Mouse (Mus musculus) midbrain, embryonic 13.5 days (tissue): Measurements from ENCODE around the gene Ncoa1. TPM values are rescaled to one million over a fixed set of nuclear protein-coding genes. Genes with fewer than 3 reads are reported as not detected.
"Not testable (repeated sequence)": the region's sequence is repeated elsewhere in the genome, so short reads cannot be mapped to it uniquely, and the experiment has no call there.

Experiments used
- ATAC-seq: fragments of 200-750 bp; cut with Nextera tagmentation; 2 replicates; pipeline ENCODE4 v1.8.0; 2017; ENCODE audit warnings: mild to moderate bottlenecking, moderate TSS enrichment, moderate library complexity
- H3K27ac ChIP-seq: fragments of 300-500 bp; sonication (generic); 2 replicates; pipeline ENCODE4 v1.5.1; 2015; ENCODE audit warnings: inconsistent platforms, mild to moderate bottlenecking, moderate library complexity
- H3K27me3 ChIP-seq: fragments of 300-500 bp; sonication (generic); 2 replicates; pipeline ENCODE4 v1.6.1; 2015; ENCODE audit warnings: mild to moderate bottlenecking, inconsistent platforms
- H3K36me3 ChIP-seq: fragments of 300-500 bp; sonication (generic); 2 replicates; pipeline ENCODE4 v1.6.1; 2015; ENCODE audit warnings: mild to moderate bottlenecking, inconsistent platforms
- H3K4me1 ChIP-seq: fragments of 300-500 bp; sonication (generic); replicated peaks from 2 replicates; pipeline ENCODE4 v1.6.1; 2015; ENCODE audit warnings: inconsistent platforms
- H3K4me2 ChIP-seq: fragments of 300-500 bp; sonication (generic); replicated peaks from 2 replicates; pipeline ENCODE4 v1.6.1; 2015; ENCODE audit warnings: moderate library complexity, mild to moderate bottlenecking, inconsistent platforms
- H3K4me3 ChIP-seq: fragments of 300-500 bp; sonication (generic); replicated peaks from 2 replicates; pipeline ENCODE4 v1.5.1; 2015; ENCODE audit warnings: mild to moderate bottlenecking, inconsistent platforms
- H3K9ac ChIP-seq: fragments of 300-500 bp; sonication (generic); replicated peaks from 2 replicates; pipeline ENCODE4 v1.6.1; 2015; ENCODE audit warnings: mild to moderate bottlenecking, inconsistent platforms
- H3K9me3 ChIP-seq: fragments of 300-500 bp; sonication (generic); 2 replicates; pipeline ENCODE4 v1.6.1; 2016; ENCODE audit warnings: mild to moderate bottlenecking, inconsistent platforms
- whole genome bisulfite sequencing: fragments of 180-500 bp; shearing (Covaris S2); methylation state at CpG from one replicate; pipeline ENCODE4 v1.1.7; 2015; 5-methylcytosine and 5-hydroxymethylcytosine counted together
- polyA plus RNA-seq: library from polyadenylated mRNA; unstranded; fragments of >200 nt; fragmentation: Nextera tagmentation; extraction: Ambion mirVana; gene quantifications from 2 replicates; pipeline ENCODE4 v1.2.1, GENCODE M21; 2015

Ncoa1 gene
- polyA plus RNA-seq, 1 experiment from 2014 or later = 9.2 TPM

DNA sequence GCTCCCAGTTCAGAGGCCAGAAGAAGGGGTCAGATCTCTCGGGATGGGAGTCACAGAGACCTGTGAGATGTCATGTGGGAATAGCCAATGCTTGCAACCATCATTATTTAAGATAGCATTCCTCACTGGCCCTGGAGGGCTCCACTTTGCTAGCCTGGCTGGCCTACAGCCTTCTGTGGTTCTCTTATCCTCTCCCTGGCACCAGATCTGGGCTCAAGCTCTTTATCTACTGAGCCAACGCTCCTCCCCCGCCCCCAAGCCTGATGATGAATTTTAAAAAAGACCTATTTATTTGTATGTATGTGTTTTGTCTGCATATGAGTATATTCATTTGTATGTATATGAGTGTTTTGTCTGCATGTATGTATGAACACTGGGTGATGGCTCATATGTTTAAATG, 197.1 kb downstream of the Ncoa1 start:
- 96% methylated on average over 3 of the region's 3 CpGs for WGBS
- no peak for ATAC-seq
- no peak overlapping the region for H3K27ac ChIP-seq

DNA sequence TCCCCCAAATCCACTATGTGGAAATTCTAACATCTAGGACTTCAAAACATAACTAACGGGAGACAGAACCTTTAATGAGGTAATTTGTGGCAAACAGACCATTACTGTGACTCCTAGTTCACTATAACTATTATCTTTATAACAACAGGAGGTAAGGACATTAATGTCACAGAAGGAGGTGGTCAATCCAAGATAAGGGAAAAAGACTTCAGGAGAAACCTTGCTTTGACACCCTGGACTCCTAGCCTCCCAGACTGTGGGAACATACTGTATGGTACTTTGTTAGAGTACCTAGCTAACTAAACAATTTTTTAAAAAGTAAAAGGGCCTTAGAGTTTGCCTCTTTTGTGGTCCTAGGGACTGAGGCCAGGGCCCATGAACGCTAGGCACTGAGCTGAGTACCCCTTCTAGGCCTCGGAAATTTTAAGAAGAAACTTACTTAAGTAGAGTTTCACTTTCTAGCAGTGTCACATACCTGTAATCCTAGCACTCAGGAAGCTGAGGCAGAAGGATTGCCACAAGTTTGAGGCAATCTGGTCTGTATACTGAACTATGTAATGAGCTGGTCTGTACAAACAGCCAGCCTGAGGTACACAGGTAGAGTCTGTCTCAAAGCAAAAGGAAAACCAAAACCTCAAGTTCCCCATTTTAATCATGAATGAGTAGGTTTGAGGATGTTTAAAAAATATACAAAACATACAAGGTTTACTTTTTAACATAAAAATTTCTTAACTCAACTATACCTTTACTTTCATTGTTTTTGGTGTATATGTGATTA, 197.8 kb downstream of the Ncoa1 start:
- WGBS = 96% methylated on average over 3 of the region's 3 CpGs
- Histone ChIP-seq H3K4me1 (no peaks in the 10 kb centered on the region), H3K9me3 (no peaks in the 10 kb centered on the region), H3K4me2 (no peak overlapping the region), H3K36me3 (peaks cover 20% of the 10 kb centered on the region), H3K9ac (no peak overlapping the region), H3K27ac (no peak overlapping the region), H3K27me3 (no peaks in the 10 kb centered on the region), H3K4me3 (no peak overlapping the region)
- ATAC-seq = no peak

More for the DNA sequence above, 197.1 kb downstream of the Ncoa1 start:
- no peak overlapping the region for H3K4me2 ChIP-seq
- H3K4me3 ChIP-seq = no peak overlapping the region
- no peaks in the 10 kb centered on the region for H3K9me3 ChIP-seq
- no peaks in the 10 kb centered on the region for H3K4me1 ChIP-seq
- H3K9ac ChIP-seq = no peak overlapping the region
- no peaks in the 10 kb centered on the region for H3K27me3 ChIP-seq
- peaks cover 14% of the 10 kb centered on the region for H3K36me3 ChIP-seq

DNA sequence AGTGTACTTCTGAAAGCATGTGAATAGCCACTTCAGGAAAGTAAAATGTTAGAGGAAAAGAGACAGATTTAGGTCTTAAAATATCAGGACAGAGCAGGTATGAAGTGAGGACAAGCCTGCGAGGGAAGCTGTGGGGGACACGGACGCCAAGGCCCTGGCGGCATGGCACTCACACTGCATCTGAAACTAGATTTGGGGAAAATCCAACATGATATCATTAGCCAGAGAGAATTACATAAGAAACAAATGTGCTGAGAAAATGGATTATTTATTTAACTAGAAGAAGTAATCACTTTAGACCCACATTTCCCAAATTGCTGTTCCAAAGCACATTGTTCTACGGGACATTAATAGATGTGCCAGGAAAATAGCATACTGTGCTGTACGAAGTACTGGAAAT, 205.9 kb downstream of the Ncoa1 start:
- Histone ChIP-seq H3K36me3 (peaks cover 65% of the 10 kb centered on the region), H3K4me1 (no peaks in the 10 kb centered on the region), H3K4me3 (no peak overlapping the region), H3K4me2 (no peak overlapping the region), H3K27ac (no peak overlapping the region), H3K9me3 (0 out of 2 replicates have a peak, but pooled peaks cover 3% of the 10 kb centered on the region), H3K27me3 (no peaks in the 10 kb centered on the region), H3K9ac (no peak overlapping the region)
- no peak for ATAC-seq
- WGBS = 91% methylated on average over 6 of the region's 6 CpGs

DNA sequence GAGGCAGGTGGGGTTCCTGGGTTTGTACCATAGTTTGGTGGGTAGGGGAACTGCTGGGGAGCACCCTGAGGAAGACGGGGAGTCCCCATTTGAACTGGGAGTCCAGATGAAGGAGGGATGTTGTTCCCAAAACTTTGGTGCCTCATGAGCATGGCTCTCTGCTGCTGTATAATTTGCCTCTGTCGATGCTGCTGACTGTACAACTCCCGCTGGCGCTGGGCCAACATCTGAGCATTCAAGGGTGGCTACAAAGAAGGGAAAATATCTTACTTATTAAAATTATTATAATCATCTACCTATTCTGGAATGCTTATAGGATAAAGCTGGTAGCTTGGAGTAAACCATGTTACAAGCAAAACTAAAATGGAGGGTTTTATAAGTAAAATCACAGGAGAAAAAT, 209.2 kb downstream of the Ncoa1 start:
- H3K27ac ChIP-seq = no peak overlapping the region
- peaks cover 58% of the 10 kb centered on the region for H3K36me3 ChIP-seq

DNA sequence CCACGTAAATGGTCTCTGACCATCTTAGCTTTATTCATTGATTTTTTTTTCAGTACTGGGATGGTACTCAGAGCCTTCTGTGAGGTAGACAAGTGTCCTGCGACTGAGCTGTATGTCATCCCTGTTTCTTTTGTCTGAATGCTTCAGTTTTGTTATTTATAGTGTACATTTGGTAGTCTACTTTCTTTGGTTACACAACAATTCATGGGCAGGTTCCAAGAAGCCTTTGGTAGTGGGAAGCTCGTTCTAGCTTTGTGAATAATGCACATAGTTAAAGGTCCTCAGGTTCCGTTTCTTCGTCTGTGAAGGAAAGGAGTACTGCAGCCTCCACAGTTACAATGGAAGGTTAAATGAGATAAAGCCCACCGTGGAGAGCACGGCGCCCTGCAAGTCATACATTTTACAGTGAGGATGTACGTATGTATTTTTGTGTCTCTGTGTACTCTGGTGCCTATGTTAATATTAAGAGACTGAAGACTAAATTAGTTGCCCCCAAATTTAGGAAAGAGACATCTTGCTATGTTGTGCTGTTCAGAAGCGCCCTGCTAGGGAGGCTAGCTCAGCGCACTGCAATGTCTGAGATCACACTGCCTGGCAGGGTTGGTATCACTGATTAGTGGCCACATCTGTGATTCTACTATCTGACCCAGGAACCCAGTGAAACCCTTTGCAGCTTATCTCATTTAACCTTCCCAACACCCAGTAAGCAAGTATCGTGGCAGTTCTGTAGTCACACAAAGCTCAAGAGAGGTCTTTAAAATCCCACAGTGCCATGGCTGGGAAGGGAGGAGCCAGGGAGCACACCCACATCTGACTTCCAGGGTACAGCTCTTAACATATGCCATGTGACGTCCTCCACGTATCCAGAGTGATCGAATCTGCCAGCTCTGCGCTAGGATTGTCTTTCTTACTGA, 224.0 kb downstream of the Ncoa1 start:
- Histone ChIP-seq H3K4me3 (no peak overlapping the region), H3K9me3 (no peaks in the 10 kb centered on the region), H3K4me2 (no peak overlapping the region), H3K27ac (no peak overlapping the region), H3K27me3 (no peaks in the 10 kb centered on the region), H3K4me1 (no peaks in the 10 kb centered on the region), H3K36me3 (peaks cover 46% of the 10 kb centered on the region), H3K9ac (no peak overlapping the region)
- ATAC-seq = no peak
- 92% methylated on average over 16 of the region's 16 CpGs for WGBS

More for the DNA sequence above, 209.2 kb downstream of the Ncoa1 start:
- 0 out of 2 replicates have a peak, but pooled peaks cover 3% of the 10 kb centered on the region for H3K9me3 ChIP-seq
- no peak overlapping the region for H3K4me3 ChIP-seq
- H3K4me2 ChIP-seq = no peak overlapping the region
- no peaks in the 10 kb centered on the region for H3K4me1 ChIP-seq
- 94% methylated on average over 4 of the region's 4 CpGs for WGBS
- ATAC-seq = no peak
- no peaks in the 10 kb centered on the region for H3K27me3 ChIP-seq
- H3K9ac ChIP-seq = no peak overlapping the region

DNA sequence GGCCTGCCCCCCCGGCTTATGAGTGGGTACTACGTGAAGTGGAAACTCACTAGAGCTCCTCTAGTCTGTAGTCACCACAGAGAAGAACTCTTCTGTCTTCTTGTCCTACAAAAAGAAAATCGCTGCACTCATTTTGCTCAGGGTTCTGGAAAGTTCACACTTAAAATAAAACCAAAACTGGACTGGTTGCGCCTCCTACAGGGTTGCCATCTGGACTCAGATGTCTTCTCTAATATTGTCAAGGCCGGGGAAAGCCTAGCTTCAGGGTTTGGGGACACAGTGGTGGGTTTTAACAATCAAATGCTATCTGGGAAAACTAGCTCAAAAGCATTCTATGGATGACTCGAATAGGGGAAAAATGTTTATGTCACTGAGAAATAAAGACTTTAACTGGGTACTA, 227.2 kb downstream of the Ncoa1 start:
- H3K4me3 ChIP-seq = no peak overlapping the region
- no peak overlapping the region for H3K4me2 ChIP-seq
- H3K27ac ChIP-seq = no peak overlapping the region
- H3K36me3 ChIP-seq = peaks cover 39% of the 10 kb centered on the region
- H3K9ac ChIP-seq = no peak overlapping the region
- H3K27me3 ChIP-seq = no peaks in the 10 kb centered on the region
- 85% methylated on average over 6 of the region's 6 CpGs for WGBS
- no peaks in the 10 kb centered on the region for H3K4me1 ChIP-seq
- no peaks in the 10 kb centered on the region for H3K9me3 ChIP-seq
- ATAC-seq = no peak

DNA sequence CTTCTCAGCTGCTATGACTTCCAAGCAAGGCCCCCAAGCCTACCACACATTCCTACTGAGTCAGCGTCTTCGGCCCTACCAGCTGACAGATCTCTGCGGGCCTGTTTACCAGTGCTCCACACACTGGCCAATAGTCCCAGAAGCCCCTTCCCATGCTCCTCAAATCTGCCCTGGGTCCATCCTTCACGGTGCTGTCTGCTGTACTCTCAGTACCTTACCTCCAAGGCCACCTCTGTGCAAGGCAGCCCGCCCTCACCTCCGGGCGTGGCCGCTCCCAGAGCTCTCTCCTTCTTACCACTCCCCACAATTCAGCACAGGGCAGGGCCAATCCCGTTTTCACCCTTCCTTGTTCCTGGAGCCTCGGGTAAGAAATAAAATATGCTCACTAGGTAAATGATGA, 231.2 kb downstream of the Ncoa1 start:
- ATAC-seq = 0 out of 2 replicates have a peak, but pooled peaks have one; percentile 14
- Histone ChIP-seq H3K36me3 (peaks cover 16% of the 10 kb centered on the region), H3K4me2 (no peak overlapping the region), H3K4me3 (no peak overlapping the region), H3K9ac (no peak overlapping the region), H3K27me3 (no peaks in the 10 kb centered on the region), H3K9me3 (no peaks in the 10 kb centered on the region), H3K4me1 (no peaks in the 10 kb centered on the region), H3K27ac (no peak overlapping the region)
- 85% methylated on average over 10 of the region's 10 CpGs for WGBS

DNA sequence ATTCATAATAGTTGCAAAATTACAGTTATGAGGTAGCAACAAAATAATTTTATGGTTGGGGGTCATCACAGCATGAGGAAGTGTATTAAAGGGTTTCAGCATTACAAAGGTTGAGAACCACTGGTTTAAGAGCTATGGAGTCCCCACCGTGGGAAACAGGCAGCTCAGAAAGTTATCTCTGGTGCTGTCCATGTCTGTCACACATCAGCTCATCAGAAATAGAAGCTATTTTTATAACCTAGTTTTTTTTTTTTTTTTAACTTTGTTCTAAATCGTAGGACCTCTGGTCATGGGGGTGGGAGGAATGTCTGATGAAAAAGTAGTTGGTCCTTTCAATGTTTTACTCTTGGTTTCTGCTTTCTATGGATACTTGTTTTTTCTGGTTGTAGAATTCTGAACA, 233.2 kb downstream of the Ncoa1 start:
- no peaks in the 10 kb centered on the region for H3K9me3 ChIP-seq
- 79% methylated on average over 2 of the region's 2 CpGs for WGBS
- H3K4me2 ChIP-seq = no peak overlapping the region
- H3K4me3 ChIP-seq = no peak overlapping the region
- no peak for ATAC-seq
- H3K36me3 ChIP-seq = peaks cover 8% of the 10 kb centered on the region
- H3K27ac ChIP-seq = no peak overlapping the region
- no peaks in the 10 kb centered on the region for H3K27me3 ChIP-seq
- H3K4me1 ChIP-seq = no peaks in the 10 kb centered on the region
- no peak overlapping the region for H3K9ac ChIP-seq

DNA sequence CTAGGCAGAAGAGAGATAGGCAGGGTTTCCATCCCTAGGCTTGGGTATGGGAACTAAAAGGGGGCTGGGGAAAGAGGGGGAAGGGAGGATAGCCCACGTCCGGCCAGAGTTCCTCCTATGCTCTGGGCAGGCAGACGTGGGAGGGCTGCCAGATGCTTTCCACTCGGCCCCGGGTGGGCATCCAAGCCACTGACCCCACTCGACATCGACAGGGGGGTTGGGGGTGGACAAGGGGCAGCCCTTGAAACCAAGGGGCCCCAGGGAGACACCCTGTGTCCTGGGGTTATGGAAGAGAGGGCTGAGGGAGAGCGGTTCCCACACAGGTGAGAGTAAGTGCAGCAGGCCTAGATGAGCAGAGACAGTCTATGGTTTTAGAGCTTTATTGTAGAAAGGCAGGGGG, 236.7 kb downstream of the Ncoa1 start:
- not testable (repeated sequence) for H3K9ac ChIP-seq, H3K27me3 ChIP-seq, H3K27ac ChIP-seq, H3K4me1 ChIP-seq, H3K4me3 ChIP-seq, ATAC-seq, H3K9me3 ChIP-seq, H3K4me2 ChIP-seq
- H3K36me3 ChIP-seq = peaks cover 16% of the 10 kb centered on the region
- WGBS = 82% methylated on average over 8 of the region's 8 CpGs

DNA sequence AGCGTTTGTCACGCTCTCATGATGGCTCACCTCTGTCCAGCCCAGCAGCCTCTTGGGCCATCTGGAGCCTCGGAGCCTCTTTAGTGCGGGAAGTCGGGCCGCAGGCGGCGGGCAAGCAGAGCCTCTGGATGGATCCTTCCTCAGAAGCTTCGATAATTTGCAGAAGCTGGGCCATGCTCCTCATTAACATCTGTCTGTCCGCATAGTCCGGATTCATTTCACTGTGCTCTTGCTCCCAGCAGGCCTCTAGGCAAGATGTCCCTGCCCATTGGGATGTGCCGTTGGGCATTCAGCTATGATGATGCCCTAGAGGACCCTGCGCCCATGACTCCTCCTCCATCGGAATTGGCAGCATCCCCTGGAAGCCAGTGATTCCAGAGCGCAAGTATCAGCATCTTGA, 239.5 kb downstream of the Ncoa1 start:
- no peak overlapping the region for H3K9ac ChIP-seq
- H3K4me3 ChIP-seq = no peak overlapping the region
- peaks cover 14% of the 10 kb centered on the region for H3K4me1 ChIP-seq
- no peaks in the 10 kb centered on the region for H3K9me3 ChIP-seq
- 97% methylated on average over 15 of the region's 15 CpGs for WGBS
- H3K27me3 ChIP-seq = no peaks in the 10 kb centered on the region
- ATAC-seq = no peak
- peaks cover 16% of the 10 kb centered on the region for H3K36me3 ChIP-seq
- H3K27ac ChIP-seq = no peak overlapping the region
- no peak overlapping the region for H3K4me2 ChIP-seq

DNA sequence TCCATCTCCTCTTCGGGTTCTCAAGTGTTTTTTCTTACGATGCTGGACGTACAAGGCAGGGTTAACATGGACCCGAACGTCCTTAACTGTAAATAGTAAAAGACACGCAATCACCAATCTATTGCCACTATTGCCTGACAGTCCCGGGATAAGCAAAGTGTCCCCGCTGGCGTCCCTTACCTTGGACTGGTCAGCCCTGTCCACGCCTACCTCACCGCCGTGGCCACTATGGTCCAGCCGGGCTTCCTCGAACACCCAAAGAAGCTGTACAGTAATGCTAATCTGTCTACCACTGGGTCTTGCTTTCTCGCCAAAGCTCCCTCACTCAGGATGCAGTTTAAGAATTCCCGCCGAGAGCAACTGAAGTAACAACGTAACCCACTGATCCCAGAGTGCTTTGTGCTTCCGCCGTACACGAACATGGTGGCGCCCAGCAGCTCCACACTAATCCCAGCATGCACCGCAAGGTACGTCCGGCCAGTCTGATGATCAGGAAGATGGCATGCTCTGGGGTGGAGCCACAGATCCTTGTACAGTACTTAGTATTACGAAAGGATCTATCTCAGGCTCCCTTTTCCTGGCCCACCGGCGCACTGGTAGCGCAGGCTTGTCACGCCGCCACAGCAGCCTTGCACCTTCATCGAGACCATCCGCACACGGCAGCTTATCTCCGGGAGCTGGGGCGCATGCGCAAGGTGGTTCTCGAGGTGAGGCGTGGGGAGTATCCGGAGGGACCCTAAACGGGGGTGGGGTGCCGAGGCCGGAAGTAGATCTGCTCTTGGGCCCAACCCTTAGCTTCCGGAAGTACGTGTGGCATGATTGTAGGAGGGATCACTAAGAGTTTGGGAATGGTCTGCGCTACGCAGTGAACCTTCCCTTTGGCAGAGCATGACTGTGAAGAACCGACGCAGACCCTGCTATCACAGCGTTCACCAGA, 243.1 kb downstream of the Ncoa1 start, which contains the start of the genes Ptrhd1 and Cenpo:
Gene Ptrhd1 (plus strand): TSS at position 456 of the 937 bp plus-strand sequence.
Gene Cenpo (minus strand): TSS at position 723 of the 937 bp plus-strand sequence.
- no peaks in the 10 kb centered on the region for H3K27me3 ChIP-seq
- H3K4me2 ChIP-seq = peak within 1 kb of the TSS; percentile 61
- no peaks in the 10 kb centered on the region for H3K9me3 ChIP-seq
- H3K4me3 ChIP-seq = peak within 1 kb of the TSS; percentile 72
- H3K36me3 ChIP-seq = peaks cover 25% of the 10 kb centered on the region
- ATAC-seq = peak; percentile 99
- H3K9ac ChIP-seq = peak within 1 kb of the TSS; percentile 77
- under 1% methylated on average over 50 of the region's 50 CpGs for WGBS
- H3K4me1 ChIP-seq = peaks cover 18% of the 10 kb centered on the region
- H3K27ac ChIP-seq = peak within 1 kb of the TSS; percentile 95
